Mouse (Mus musculus) lung, postnatal 10 days (tissue): Measurements from ENCODE around the gene Sult1e1.

Experiments
- DNase-seq: peaks from one replicate; pipeline ENCODE4 v3.0.0; 2021

The Sult1e1 gene

GRCm38 (mm10) chr5:87591494-87591893 is at the start of gene Sult1e1:
Gene Sult1e1 (minus strand): TSS chr5:87591594.
- no peak for DNase-seq

DNA sequence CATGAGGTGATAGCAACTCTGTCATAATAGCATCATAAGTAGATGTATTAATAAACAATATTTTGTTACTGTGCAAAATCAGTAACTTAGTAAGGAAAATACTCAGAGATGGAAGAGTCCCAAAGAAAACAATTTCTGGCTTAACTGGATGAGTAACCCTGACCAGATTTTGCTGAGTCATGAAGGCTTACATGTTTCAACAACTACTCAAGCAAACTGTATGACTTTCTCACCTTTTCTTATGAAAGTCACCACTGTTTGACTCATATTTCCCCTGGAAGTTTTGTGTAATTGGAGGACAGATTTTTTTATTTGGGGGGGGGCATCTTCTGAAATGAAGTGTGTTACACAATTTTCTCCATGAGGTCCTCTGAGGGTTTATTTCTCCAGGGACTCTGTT is 31.3 kb upstream of the Sult1e1 start:
- DNase-seq, result no peak

GRCm38 (mm10) chr5:87615128-87615390 is 23.7 kb upstream of the Sult1e1 start:
- no peak for DNase-seq

GRCm38 (mm10) chr5:87614364-87615127 is 23.2 kb upstream of the Sult1e1 start:
- DNase-seq, result no peak

- no peak for DNase-seq
Measured at GRCm38 (mm10) chr5:87601018-87601417, 9.6 kb upstream of the Sult1e1 start.

GRCm38 (mm10) chr5:87597891-87598290 is 6.5 kb upstream of the Sult1e1 start:
- no peak for DNase-seq

- no peak for DNase-seq
Measured at GRCm38 (mm10) chr5:87589916-87590315, 1.5 kb downstream of the Sult1e1 start.

DNA sequence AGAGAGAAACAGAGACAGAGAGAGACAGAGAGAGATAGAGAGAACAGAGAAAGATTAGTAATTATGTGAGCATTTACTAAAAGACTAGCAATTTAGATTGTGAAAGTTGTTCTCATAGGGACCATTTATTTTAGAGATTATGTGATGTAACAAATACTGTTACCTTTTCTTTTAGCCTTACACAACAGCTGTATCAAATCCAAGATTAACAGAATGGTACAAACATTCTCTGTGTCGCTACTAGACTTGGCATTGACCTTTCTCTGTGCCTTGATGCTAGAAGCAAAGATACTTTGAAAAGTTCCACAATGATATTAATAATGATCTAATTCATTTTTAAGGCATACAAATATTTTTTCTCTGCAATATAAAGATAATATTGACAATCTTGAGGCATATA is 11.0 kb downstream of the Sult1e1 start:
- no peak for DNase-seq

DNA sequence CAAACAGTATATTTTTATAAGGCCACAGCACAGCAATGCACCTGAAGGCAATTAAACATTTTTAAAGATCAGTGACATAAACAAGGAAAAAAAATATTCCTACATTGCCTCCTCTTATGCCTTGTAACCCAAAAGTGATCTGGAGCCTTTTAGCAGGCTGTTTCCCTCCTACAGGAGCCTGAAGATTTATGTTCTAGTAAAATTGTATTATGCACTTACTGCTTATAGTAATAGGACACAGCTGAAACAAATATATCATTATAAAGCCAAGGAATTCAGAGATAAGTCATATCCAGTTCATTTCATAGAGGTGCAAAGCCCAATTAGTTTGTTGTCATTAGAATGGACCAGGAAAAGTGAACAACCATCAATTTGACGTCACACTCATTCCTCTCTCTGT is 17.2 kb downstream of the Sult1e1 start:
- DNase-seq, result no peak

GRCm38 (mm10) chr5:87573490-87573889 is 17.9 kb downstream of the Sult1e1 start:
- DNase-seq, result no peak

GRCm38 (mm10) chr5:87572781-87573180 is 18.6 kb downstream of the Sult1e1 start:
- no peak for DNase-seq

DNA sequence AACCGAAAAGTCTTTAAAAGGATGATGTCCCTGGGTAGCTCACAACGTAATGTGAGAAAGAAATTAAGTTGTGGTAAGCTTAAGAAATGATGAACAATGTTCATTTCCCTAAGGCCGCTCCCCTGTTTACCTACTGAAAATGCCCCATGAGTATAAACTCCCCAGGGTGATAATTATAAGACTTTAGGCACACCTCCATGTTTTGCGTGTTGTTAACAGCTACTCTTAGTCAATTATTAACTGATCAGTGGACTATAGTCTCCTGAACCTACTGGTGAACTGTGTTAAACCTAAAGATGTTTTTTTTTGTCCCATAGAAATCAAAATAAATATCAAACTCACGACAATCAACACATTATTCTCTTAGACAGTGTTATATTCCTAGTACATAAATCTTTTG is 22.5 kb downstream of the Sult1e1 start, which contains the start of gene Sult1d1:
Sult1d1 (minus strand) TSS at position 183 of the 400 bp plus-strand sequence.
- DNase-seq, result no peak

DNA sequence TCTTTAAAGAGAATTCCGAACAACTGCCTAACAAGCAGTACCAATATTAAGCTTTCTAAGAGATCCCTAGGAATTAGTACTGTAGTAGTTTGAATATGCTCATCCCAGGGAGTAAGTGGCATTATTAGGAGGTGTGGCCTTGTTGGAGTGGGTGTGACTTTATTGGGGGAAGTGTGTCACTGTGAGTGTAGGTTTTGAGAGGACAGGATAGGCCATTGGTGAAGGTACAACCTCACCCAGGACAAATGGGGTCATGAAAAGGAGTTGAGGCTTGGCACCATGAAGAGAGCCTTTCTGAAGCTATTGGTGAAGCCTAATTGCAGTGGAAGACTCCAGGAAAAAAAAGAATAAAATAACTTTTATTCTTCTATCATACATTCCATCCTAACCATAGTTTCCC is 24.1 kb downstream of the Sult1e1 start:
- DNase-seq, result no peak

- DNase-seq, result no peak
Measured at GRCm38 (mm10) chr5:87562966-87563365, 28.4 kb downstream of the Sult1e1 start.

- no peak for DNase-seq
Measured at GRCm38 (mm10) chr5:87562526-87562925, 28.9 kb downstream of the Sult1e1 start.

- DNase-seq, result no peak
Measured at GRCm38 (mm10) chr5:87560145-87560544, 31.2 kb downstream of the Sult1e1 start.

DNA sequence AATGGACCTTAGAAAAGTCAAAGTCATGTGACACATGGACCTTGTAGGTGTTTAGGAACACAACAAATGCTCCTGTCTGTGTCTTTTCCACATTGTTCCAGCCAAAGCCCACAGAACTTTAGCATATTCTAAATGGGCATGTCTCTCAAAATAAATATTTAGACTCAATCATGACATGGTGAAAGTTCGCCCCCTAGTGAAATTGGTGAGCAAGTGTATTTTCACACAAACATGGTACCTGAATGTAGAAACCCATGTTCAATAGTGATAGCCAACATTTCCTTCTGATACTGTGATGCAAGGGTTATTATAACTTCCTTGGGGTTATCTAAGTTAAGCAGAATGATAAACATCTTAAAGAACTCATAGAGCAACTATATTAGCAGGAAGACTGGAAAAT is 40.5 kb downstream of the Sult1e1 start:
- no peak for DNase-seq

- DNase-seq, result no peak
Measured at GRCm38 (mm10) chr5:87538111-87538510, 53.3 kb downstream of the Sult1e1 start, which contains the start of gene Sult1b1. Gene Sult1b1 (minus strand): TSS chr5:87538195.

DNA sequence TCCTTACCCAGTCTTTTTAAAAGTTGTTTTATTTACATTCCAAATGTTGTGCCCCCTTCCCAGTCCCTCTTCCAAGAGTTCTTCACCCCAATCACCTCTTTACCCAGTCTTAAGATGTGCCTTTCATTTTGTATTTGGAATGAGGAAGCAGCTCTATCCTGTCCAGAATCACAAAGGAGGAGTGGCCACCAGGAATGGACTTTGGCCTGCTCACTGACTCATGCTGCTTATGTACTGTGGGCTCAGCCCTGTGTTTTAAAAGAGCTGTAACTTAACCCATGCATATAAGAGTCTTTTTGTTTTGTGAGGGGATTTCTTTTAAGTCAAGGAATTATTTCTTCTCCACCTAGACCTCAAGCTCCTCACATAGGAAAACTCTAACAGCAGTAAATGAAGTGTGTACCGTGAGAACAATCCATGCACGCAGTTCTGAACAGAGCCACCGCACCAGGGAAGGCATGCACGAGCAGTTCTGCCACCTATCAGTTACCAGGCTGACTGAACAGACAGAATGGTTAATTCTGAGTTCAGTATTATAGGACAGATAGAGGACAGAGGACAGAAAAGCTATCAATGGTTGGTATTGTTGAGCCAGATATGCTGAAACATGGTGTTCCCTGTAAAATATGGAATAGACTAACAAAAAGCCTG is 55.3 kb downstream of the Sult1e1 start:
- DNase-seq, result no peak

DNA sequence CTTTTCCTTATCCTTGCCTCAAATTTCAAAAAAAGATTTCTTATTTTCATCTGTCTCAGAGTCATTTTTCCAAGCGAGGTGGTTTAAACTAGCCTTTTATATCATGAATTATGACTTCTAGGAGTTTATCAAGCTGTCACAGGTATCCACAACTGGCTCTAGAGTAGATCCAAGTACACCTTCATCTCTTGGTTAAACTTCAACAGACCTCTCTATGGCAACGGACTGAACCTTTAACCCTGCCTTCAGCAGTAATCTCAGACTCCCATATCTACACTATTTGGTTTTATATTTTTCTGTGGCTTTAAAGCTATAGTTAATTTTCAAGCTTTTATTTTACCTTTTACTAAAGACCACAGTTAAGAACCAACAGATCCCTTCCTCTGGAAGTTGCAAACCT is 59.1 kb downstream of the Sult1e1 start:
- no peak for DNase-seq
